Comparison of ENCODE assay signal across 8 mouse cellular contexts in the genomic region with DNA sequence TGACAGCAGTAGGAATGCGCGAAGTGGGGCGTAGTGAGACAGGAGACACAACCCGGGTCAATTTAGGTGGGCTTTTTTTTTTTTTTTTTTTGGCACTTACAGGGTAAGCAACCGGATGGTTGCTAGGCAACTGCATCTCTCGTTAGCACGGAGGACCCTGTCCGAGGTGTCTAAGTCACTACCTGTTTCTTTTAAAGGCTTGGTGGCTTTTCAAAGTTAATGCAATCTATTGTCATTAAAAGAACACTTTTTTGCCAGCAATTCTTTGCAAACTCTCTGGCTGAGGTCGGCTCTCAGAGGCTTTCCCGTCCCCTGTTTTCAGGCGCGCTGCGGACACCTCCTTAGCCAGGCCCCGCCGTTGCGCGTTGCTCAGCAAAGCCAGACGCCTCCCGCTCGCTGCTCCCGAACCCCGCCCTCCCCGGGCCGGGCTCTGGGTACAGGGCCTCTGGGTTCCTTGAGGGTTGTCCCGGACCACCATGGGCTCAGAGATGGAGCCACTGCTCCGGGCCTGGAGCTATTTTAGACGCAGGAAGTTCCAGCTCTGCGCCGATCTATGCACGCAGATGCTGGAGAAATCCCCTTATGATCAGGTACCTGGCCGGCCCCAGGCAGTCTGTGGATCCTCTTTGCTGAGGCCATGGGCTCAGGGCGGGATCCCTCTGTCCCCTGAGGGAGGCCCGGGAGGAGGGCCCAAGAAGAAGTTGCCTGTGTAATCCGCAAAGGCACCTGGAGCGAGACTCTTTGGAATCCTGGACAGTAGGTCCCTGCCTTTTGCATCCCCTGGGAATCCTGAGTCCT. TPM values are rescaled to one million over a fixed set of nuclear protein-coding genes. Genes with fewer than 3 reads are reported as not detected.
A peak's percentile ranks its signal among the peaks of the same experiment; 100 is the strongest.
DNase-seq lines count a peak whose midpoint lies in the region; ATAC-seq lines count a peak whose summit lies in the region.

Gene Ttc8 (plus strand): TSS at position 381 of the 798 bp plus-strand sequence.

- peak; percentile 76 to 81 for DNase-seq in adrenal gland, adult 18-20 months (ENCODE audit: low spot score in 2 of 2)
- peak; percentile 95 for DNase-seq in embryo, embryonic 11 days
- peak; percentile 89 for DNase-seq in gastrocnemius, postnatal 14 days
- peak; percentile 87 for DNase-seq in induced T-regulatory cell, adult 2 months (ENCODE audit: low read depth)
- DNase-seq in left cerebral cortex, adult 8-10 months (ENCODE audit: low spot score in 2 of 2): peak; percentile 85 to 89
- peak; percentile 86 to 94 for DNase-seq in right cerebral cortex, adult 2 months (ENCODE audit: low spot score in 2 of 2)
- peak; percentile 38 for DNase-seq in urinary bladder, postnatal 10 days (ENCODE audit: low spot score)

- peak; percentile 98 for ATAC-seq in megakaryocyte, adult 5-6 weeks (ENCODE audit: poor library complexity, severe bottlenecking)

- intact Hi-C loops in gastrocnemius, postnatal 14 days (cut with DNase I; ENCODE audit: low total_unique reads): no loop called here

RNA-seq across cellular contexts. Expression of gene Ttc8, which starts in this region (rescaled TPM):
- total RNA-seq in adrenal gland, adult 18-20 months (2021): 10 to 100 TPM; 20.7 to 25.5 TPM
- total RNA-seq in gastrocnemius, postnatal 14 days (2021): 1 to 10 TPM; 8.8 to 9.1 TPM
- total RNA-seq in left cerebral cortex, adult 8-10 months (2022): 10 to 100 TPM; 36.2 to 50.8 (median 38.4) TPM
- total RNA-seq in megakaryocyte, adult 5-6 weeks (2015): 0.84 TPM in 1 of 2 replicates, not detected in the other
- 0.28 and 0.73 TPM in 2 replicates for total RNA-seq in megakaryocyte, adult 5-6 weeks (2017)

Comparison
In these comparisons a context has a peak if more than half of its experiments do, and no peak if none do; other contexts are left out.
1. Peak in every context shown above with its lines: DNase-seq and ATAC-seq.
2. RNA of gene Ttc8 (total RNA-seq): 36.2 to 50.8 TPM in left cerebral cortex, adult 8-10 months, 20.7 to 25.5 TPM in adrenal gland, adult 18-20 months and 8.8 to 9.1 TPM in gastrocnemius, postnatal 14 days; 0.28 to 0.84 TPM in megakaryocyte, adult 5-6 weeks; every median in the first group is over 4 times any median in the second.
3. Peak in ATAC-seq in megakaryocyte, adult 5-6 weeks; RNA of the gene not detected or under 1 TPM.
4. DNase-seq: peak in every context shown above with its lines; median percentile 95 in embryo, embryonic 11 days; 90 in right cerebral cortex, adult 2 months; 89 in gastrocnemius, postnatal 14 days; 87 in induced T-regulatory cell, adult 2 months; 87 in left cerebral cortex, adult 8-10 months; 78 in adrenal gland, adult 18-20 months; 38 in urinary bladder, postnatal 10 days.